Comparison of ENCODE assay signal across 7 mouse cellular contexts in genomic region chr10:79612192-79613135, GRCm38 (mm10). TPM values are rescaled to one million over a fixed set of nuclear protein-coding genes. Genes with fewer than 3 reads are reported as not detected.
DNase-seq lines count a peak whose midpoint lies in the region; ATAC-seq and TF ChIP-seq lines count a peak whose summit lies in the region.

No protein-coding gene starts in this region.

- H3K27ac ChIP-seq in lung, embryonic 16.5 days (ENCODE audit: low read length) = no peak overlapping the region
- H3K27ac ChIP-seq in embryonic fibroblast, embryonic 13.5 days (ENCODE audit: insufficient read depth, low read length) = no peak overlapping the region
- no peak overlapping the region for H3K27ac ChIP-seq in intestine, embryonic 14.5 days (ENCODE audit: low read depth)
- H3K27ac ChIP-seq in neural tube, embryonic 13.5 days (replicated peaks) = no peak overlapping the region

- no peaks in the 10 kb centered on the region for H3K36me3 ChIP-seq in lung, embryonic 16.5 days (ENCODE audit: control insufficient read depth, insufficient read depth, low read length)
- no peaks in the 10 kb centered on the region for H3K36me3 ChIP-seq in intestine, embryonic 14.5 days (ENCODE audit: control insufficient read depth, insufficient read depth, low read length)
- no peaks in the 10 kb centered on the region for H3K36me3 ChIP-seq in neural tube, embryonic 13.5 days

- H3K4me3 ChIP-seq in lung, embryonic 16.5 days (ENCODE audit: low read length) = peak overlapping the region; percentile 12; the same call in 1 of the 2 replicates
- no peak overlapping the region for H3K4me3 ChIP-seq in embryonic fibroblast, embryonic 13.5 days (ENCODE audit: insufficient read depth, low read length)
- no peak overlapping the region for H3K4me3 ChIP-seq in intestine, embryonic 14.5 days (ENCODE audit: low read depth, low read length)
- H3K4me3 ChIP-seq in neural tube, embryonic 13.5 days = peak overlapping the region; percentile 58

- WGBS in lung, embryonic 16.5 days = 7% methylated on average over 51 of the region's 51 CpGs
- 13% methylated on average over 51 of the region's 51 CpGs for WGBS in intestine, embryonic 14.5 days
- 10% methylated on average over 51 of the region's 51 CpGs for WGBS in neural tube, embryonic 13.5 days

- peak overlapping the region; percentile 41 for H3K4me2 ChIP-seq in lung, embryonic 16.5 days (ENCODE audit: low read depth, low read length)
- peak overlapping the region; percentile 22; the same call in 1 of the 2 replicates for H3K4me2 ChIP-seq in intestine, embryonic 14.5 days (ENCODE audit: low read length)
- peak overlapping the region; percentile 93 for H3K4me2 ChIP-seq in neural tube, embryonic 13.5 days

- H3K9ac ChIP-seq in lung, embryonic 16.5 days (ENCODE audit: low read length) = peak overlapping the region; percentile 41; the same call in 1 of the 2 replicates
- no peak overlapping the region for H3K9ac ChIP-seq in intestine, embryonic 14.5 days (ENCODE audit: low read length)
- H3K9ac ChIP-seq in neural tube, embryonic 13.5 days = peak overlapping the region; percentile 57

- TF ChIP-seq POLR2A in embryonic fibroblast, embryonic 13.5 days (IDR thresholded peaks at IDR 0.05; ENCODE audit: low read depth, low read length) = no peak

- no peak for DNase-seq in lung, postnatal 36 days
- DNase-seq in intestine, embryonic 14.5 days (ENCODE audit: low spot score) = peak; percentile 57
- no peak for DNase-seq in layer of hippocampus, postnatal 25 days (ENCODE audit: extremely low spot score in 1 of 2, low spot score in 1 of 2)
- DNase-seq in T-cell, adult 2 months (ENCODE audit: low spot score) = no peak

- no peak for ATAC-seq in lung, embryonic 16.5 days (ENCODE audit: low read depth)
- no peak for ATAC-seq in intestine, embryonic 14.5 days (replicated peaks; ENCODE audit: low FRiP score, low TSS enrichment, low read depth)
- peak; percentile 25; the same call in 1 of the 2 replicates for ATAC-seq in neural tube, embryonic 13.5 days (ENCODE audit: low read depth)

- peak; percentile 41; the same call in 1 of the 2 replicates for TF ChIP-seq CTCF in embryonic fibroblast, embryonic 13.5 days (IDR thresholded peaks at IDR 0.05; ENCODE audit: borderline replicate concordance, insufficient read depth, low read length)

- peaks cover 14% of the 10 kb centered on the region for H3K4me1 ChIP-seq in lung, embryonic 16.5 days (replicated peaks; ENCODE audit: control insufficient read depth, insufficient read depth, low read length)
- H3K4me1 ChIP-seq in embryonic fibroblast, embryonic 13.5 days (ENCODE audit: control insufficient read depth, insufficient read depth, low read length) = no peaks in the 10 kb centered on the region
- H3K4me1 ChIP-seq in intestine, embryonic 14.5 days (replicated peaks; ENCODE audit: control insufficient read depth, insufficient read depth, low read length) = peaks cover 5% of the 10 kb centered on the region; the same call in 1 of the 2 replicates
- peaks cover 25% of the 10 kb centered on the region for H3K4me1 ChIP-seq in neural tube, embryonic 13.5 days (replicated peaks)

- no peaks in the 10 kb centered on the region for H3K9me3 ChIP-seq in lung, embryonic 16.5 days (ENCODE audit: control insufficient read depth, low read length)
- no peaks in the 10 kb centered on the region for H3K9me3 ChIP-seq in intestine, embryonic 14.5 days (ENCODE audit: control insufficient read depth, low read length)
- H3K9me3 ChIP-seq in neural tube, embryonic 13.5 days = no peaks in the 10 kb centered on the region

- H3K27me3 ChIP-seq in lung, embryonic 16.5 days (ENCODE audit: control insufficient read depth, insufficient read depth, low read depth, low read length) = peaks cover 33% of the 10 kb centered on the region
- H3K27me3 ChIP-seq in intestine, embryonic 14.5 days (replicated peaks; ENCODE audit: control insufficient read depth, insufficient read depth, low read length) = peaks cover 25% of the 10 kb centered on the region
- H3K27me3 ChIP-seq in neural tube, embryonic 13.5 days = peaks cover 33% of the 10 kb centered on the region

RNA-seq across cellular contexts. Expression of gene C2cd4c, which starts 1.4 kb away (rescaled TPM):
- not detected in 2 replicates for polyA plus RNA-seq in lung, embryonic 16.5 days (2015; fragmentation: Nextera tagmentation; extraction: Ambion mirVana)
- 0.19 TPM in 1 of 2 replicates, not detected in the other for polyA plus RNA-seq in embryonic fibroblast, embryonic 13.5 days (2011; ENCODE audit: insufficient read length, low read depth, missing spikeins)
- polyA plus RNA-seq in intestine, embryonic 14.5 days (2014; fragmentation: Nextera tagmentation; extraction: Ambion mirVana) = 0.19 TPM in 1 of 2 replicates, not detected in the other
- 0.11 and 0.17 TPM in 2 replicates for polyA plus RNA-seq in neural tube, embryonic 13.5 days (2015; fragmentation: Nextera tagmentation; extraction: Ambion mirVana)
- total RNA-seq in layer of hippocampus, postnatal 25 days (2021) = 10 to 100 TPM; 12.1 to 12.3 TPM

RNA-seq across cellular contexts. Expression of gene Shc2, which starts 25.3 kb away (rescaled TPM):
- 2.0 and 4.2 TPM in 2 replicates for polyA plus RNA-seq in lung, embryonic 16.5 days (2015; fragmentation: Nextera tagmentation; extraction: Ambion mirVana)
- polyA plus RNA-seq in embryonic fibroblast, embryonic 13.5 days (2011; ENCODE audit: insufficient read length, low read depth, missing spikeins) = 15.0 and 18.7 TPM in 2 replicates
- polyA plus RNA-seq in intestine, embryonic 14.5 days (2014; fragmentation: Nextera tagmentation; extraction: Ambion mirVana) = 8.1 and 8.4 TPM in 2 replicates
- 34.5 and 39.0 TPM in 2 replicates for polyA plus RNA-seq in neural tube, embryonic 13.5 days (2015; fragmentation: Nextera tagmentation; extraction: Ambion mirVana)
- 10 to 100 TPM; 39.2 to 48.2 TPM for total RNA-seq in layer of hippocampus, postnatal 25 days (2021)

RNA-seq across cellular contexts. Expression of gene Theg, which starts 25.3 kb away (rescaled TPM):
- not detected in 2 replicates for polyA plus RNA-seq in lung, embryonic 16.5 days (2015; fragmentation: Nextera tagmentation; extraction: Ambion mirVana)
- polyA plus RNA-seq in embryonic fibroblast, embryonic 13.5 days (2011; ENCODE audit: insufficient read length, low read depth, missing spikeins) = not detected in 2 replicates
- polyA plus RNA-seq in intestine, embryonic 14.5 days (2014; fragmentation: Nextera tagmentation; extraction: Ambion mirVana) = not detected in 2 replicates
- not detected in 2 replicates for polyA plus RNA-seq in neural tube, embryonic 13.5 days (2015; fragmentation: Nextera tagmentation; extraction: Ambion mirVana)
- under 1 TPM in 1 of 2 experiments, not detected in 1; 0.44 TPM for total RNA-seq in layer of hippocampus, postnatal 25 days (2021)

RNA-seq across cellular contexts. Expression of gene Odf3l2, which starts 33.1 kb away (rescaled TPM):
- polyA plus RNA-seq in lung, embryonic 16.5 days (2015; fragmentation: Nextera tagmentation; extraction: Ambion mirVana) = not detected in 2 replicates
- polyA plus RNA-seq in embryonic fibroblast, embryonic 13.5 days (2011; ENCODE audit: insufficient read length, low read depth, missing spikeins) = not detected in 2 replicates
- polyA plus RNA-seq in intestine, embryonic 14.5 days (2014; fragmentation: Nextera tagmentation; extraction: Ambion mirVana) = not detected in 2 replicates
- not detected in 2 replicates for polyA plus RNA-seq in neural tube, embryonic 13.5 days (2015; fragmentation: Nextera tagmentation; extraction: Ambion mirVana)
- total RNA-seq in layer of hippocampus, postnatal 25 days (2021) = under 1 TPM in 1 of 2 experiments, not detected in 1; 0.22 TPM

RNA-seq across cellular contexts. Expression of gene Madcam1, which starts 51.9 kb away (rescaled TPM):
- polyA plus RNA-seq in lung, embryonic 16.5 days (2015; fragmentation: Nextera tagmentation; extraction: Ambion mirVana) = 0.53 and 0.69 TPM in 2 replicates
- not detected in 2 replicates for polyA plus RNA-seq in embryonic fibroblast, embryonic 13.5 days (2011; ENCODE audit: insufficient read length, low read depth, missing spikeins)
- polyA plus RNA-seq in intestine, embryonic 14.5 days (2014; fragmentation: Nextera tagmentation; extraction: Ambion mirVana) = 32.5 and 34.7 TPM in 2 replicates
- 0.62 and 1.1 TPM in 2 replicates for polyA plus RNA-seq in neural tube, embryonic 13.5 days (2015; fragmentation: Nextera tagmentation; extraction: Ambion mirVana)
- not detected for total RNA-seq in layer of hippocampus, postnatal 25 days (2021)

Comparison
In these comparisons a context has a peak if more than half of its experiments do, and no peak if none do; other contexts are left out.
1. H3K4me2 ChIP-seq: peak in every context shown above with its lines; median percentile 93 in neural tube, embryonic 13.5 days; 41 in lung, embryonic 16.5 days; 22 in intestine, embryonic 14.5 days.
2. H3K4me3 ChIP-seq: peak in lung, embryonic 16.5 days (single experiment) and neural tube, embryonic 13.5 days (single experiment); none in embryonic fibroblast, embryonic 13.5 days (single experiment) and intestine, embryonic 14.5 days (single experiment).